Mouse (Mus musculus): ENCODE measurements at regions not wholly inside any gene's neighbourhood (a gene's known extent, or its start where the extent isn't known, plus 50 kb on each side); places are given as distances from the start of the nearest gene placed in this dataset.

DNA sequence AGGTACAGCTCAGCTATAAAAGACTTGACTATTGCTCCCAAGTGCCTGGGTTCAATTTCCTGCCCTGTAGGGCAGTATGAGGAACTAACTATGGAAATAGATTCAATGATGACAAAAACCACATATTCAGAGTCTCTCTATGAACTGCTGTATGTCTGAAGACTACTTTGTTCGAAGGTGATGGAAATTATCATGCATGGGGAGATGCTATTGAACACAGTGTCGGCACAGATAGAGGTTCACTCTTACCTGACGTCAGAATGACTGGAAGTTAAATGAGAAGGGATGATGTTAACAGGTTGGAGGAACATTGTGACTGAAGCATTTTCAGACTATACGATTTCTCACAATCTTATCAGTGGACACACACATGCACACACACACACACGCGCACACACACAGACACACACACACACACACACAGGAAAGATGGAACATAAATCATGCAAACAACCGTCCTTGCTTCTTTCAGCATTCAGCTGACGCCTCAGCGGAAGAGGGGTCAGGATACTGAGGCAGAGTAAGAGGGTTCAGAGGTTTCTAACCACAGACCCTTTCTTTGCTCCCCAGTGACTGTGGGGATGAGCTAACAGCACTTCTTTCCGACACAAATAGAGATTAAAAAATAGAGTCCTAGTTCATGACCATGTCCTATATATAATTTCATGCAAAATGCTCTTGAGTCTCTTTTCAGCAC is 974.3 kb upstream of the Sel1l start:
- TF ChIP-seq CTCF (IDR thresholded peaks at IDR 0.05; ENCODE audit: low read depth, low read length), result no peak
- TF ChIP-seq POLR2A (IDR thresholded peaks at IDR 0.05; ENCODE audit: borderline replicate concordance, low read depth, low read length), result no peak
